Mouse (Mus musculus) forebrain, postnatal 0 days (tissue): Measurements from ENCODE around the gene Eml2. TPM values are rescaled to one million over a fixed set of nuclear protein-coding genes. Genes with fewer than 3 reads are reported as not detected.

ENCODE experiments used
- ATAC-seq: fragments of 200-750 bp; cut with Nextera tagmentation; 2 replicates; pipeline ENCODE4 v1.8.0; 2017; ENCODE audit warnings: mild to moderate bottlenecking, moderate library complexity
- DNase-seq: peaks from one replicate; pipeline ENCODE4 v3.0.0-alpha.2; 2015
- H3K27ac ChIP-seq: fragments of 300-500 bp; sonication (generic); 2 replicates; pipeline ENCODE4 v1.5.1; 2014; ENCODE audit warnings: low read depth, mild to moderate bottlenecking, antibody characterized with exemption, low read length, moderate library complexity, mixed read lengths
- H3K27me3 ChIP-seq: fragments of 300-500 bp; sonication (generic); 2 replicates; pipeline ENCODE4 v1.6.1; 2014; ENCODE audit warnings: mild to moderate bottlenecking, low read length, mixed read lengths; ENCODE audit not compliant: insufficient read depth
- H3K36me3 ChIP-seq: fragments of 300-500 bp; sonication (generic); 2 replicates; pipeline ENCODE4 v1.6.1; 2014; ENCODE audit warnings: mild to moderate bottlenecking, moderate library complexity; ENCODE audit not compliant: insufficient read depth
- H3K4me1 ChIP-seq: fragments of 300-500 bp; sonication (generic); 2 replicates; pipeline ENCODE4 v1.6.1; 2014; ENCODE audit warnings: antibody characterized with exemption; ENCODE audit not compliant: insufficient read depth
- H3K4me2 ChIP-seq: fragments of 300-500 bp; sonication (generic); 2 replicates; pipeline ENCODE4 v1.6.1; 2014; ENCODE audit warnings: low read depth, mild to moderate bottlenecking, moderate library complexity
- H3K4me3 ChIP-seq: fragments of 300-500 bp; sonication (generic); 2 replicates; pipeline ENCODE4 v1.5.1; 2014; ENCODE audit warnings: low read depth, low read length, mixed read lengths
- H3K9ac ChIP-seq: fragments of 300-500 bp; sonication (generic); 2 replicates; pipeline ENCODE4 v1.6.1; 2014; ENCODE audit warnings: mild to moderate bottlenecking
- H3K9me3 ChIP-seq: fragments of 300-500 bp; sonication (generic); 2 replicates; pipeline ENCODE4 v1.6.1; 2016; ENCODE audit warnings: low read length
- CTCF ChIP-seq: sonication (generic); IDR thresholded peaks from 2 replicates; pipeline ENCODE4 v1.5.1; 2016; ENCODE audit warnings: antibody characterized with exemption, control low read depth, low read depth
- WGBS: fragments of 180-500 bp; shearing (Covaris S2); extraction: QIAGEN DNeasy Blood & Tissue Kit; methylation state at CpG from one replicate; pipeline ENCODE4 v1.1.7; 2014; 5-methylcytosine and 5-hydroxymethylcytosine counted together
- polyA plus RNA-seq: library from polyadenylated mRNA; unstranded; fragments of >200 nt; fragmentation: Nextera tagmentation; extraction: Ambion mirVana; gene quantifications from 2 replicates; pipeline ENCODE4 v1.2.1, GENCODE M21; 2015
- total RNA-seq: library from RNA; depleted of rRNA; stranded (reverse); fragments of >200 nt; gene quantifications from 2 replicates; pipeline ENCODE4 v1.2.3, GENCODE M21; 2014

Eml2 gene
- total and polyA plus RNA-seq, 2 experiments from 2014 or later, result 9.9 to 64.8 TPM

DNA sequence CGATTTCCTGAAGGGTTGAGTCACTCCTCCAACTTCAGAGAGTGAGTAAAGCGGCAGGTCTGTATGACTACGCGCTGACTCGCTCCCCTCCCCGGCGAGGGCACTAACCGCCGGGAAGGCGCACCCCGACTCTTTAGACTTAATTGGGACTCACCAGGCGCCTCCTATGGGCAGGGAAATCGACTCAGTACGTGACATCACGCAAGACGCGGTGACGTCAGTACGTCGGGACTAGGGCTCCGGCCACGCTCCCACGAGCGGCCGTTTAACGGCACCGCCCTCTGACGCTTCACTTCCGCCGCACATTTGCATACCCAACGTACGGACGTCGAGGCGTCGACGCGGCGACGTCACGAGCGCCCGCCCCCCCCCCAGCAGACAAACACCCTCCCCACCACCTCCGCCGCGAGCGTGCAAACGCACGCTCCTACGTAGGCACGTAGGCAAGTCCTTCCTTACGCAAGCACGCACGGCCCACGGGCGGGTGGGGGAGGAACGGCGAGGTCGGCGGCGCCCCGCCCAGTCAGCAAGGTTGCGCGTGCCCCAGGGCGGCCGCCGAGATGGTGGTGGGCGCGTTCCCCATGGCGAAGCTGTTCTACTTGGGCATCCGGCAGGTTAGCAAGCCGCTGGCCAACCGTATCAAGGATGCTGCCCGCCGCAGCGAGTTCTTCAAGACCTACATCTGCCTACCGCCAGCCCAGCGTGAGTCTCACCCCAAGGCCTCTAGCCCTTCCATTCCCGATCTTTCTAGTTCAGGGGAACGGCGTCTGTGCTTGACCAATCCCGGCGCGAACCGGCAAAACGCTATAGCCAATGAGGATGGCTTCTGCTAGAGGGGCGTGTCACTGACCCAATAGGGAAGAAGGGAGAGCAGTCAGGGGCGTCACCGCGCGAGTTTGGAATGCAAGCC is 51.9 kb downstream of the Eml2 start, which contains the start of gene Opa3:
Opa3 (plus strand) TSS at position 452 of the 910 bp plus-strand sequence.
- WGBS, result 1% methylated on average over 80 of the region's 91 CpGs
- Histone ChIP-seq H3K9me3 (no peaks in the 10 kb centered on the region), H3K4me2 (peak within 1 kb of the TSS; percentile 89), H3K4me3 (peak within 1 kb of the TSS; percentile 68), H3K27ac (peak within 1 kb of the TSS; percentile 99), H3K27me3 (no peaks in the 10 kb centered on the region), H3K4me1 (peaks cover 12% of the 10 kb centered on the region), H3K36me3 (no peaks in the 10 kb centered on the region), H3K9ac (peak within 1 kb of the TSS; percentile 76)
- ATAC-seq (peak; percentile 94), DNase-seq (peak; percentile 100)
- TF ChIP-seq CTCF, result peak; percentile 80

DNA sequence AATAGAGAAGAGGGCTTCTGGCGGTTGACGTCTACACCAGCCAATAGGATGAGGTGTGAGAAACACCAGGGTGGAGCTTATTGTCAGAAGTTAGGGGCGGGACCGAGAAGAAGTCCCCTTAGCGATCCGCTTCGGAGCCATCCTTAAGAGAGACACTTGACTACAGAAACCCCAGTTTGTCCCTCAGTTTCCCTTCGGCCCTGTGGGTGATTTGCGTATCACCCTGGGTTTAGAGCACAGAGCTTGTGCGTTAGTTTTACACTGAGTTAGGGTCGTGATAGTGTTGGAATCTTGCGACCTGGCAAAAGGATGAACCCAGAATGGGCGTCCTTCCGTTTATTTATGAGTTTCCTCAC is 52.5 kb downstream of the Eml2 start:
- under 1% methylated on average over 14 of the region's 14 CpGs for WGBS
- H3K27ac ChIP-seq, result peak overlapping the region; percentile 57
- TF ChIP-seq CTCF, result no peak
- no peaks in the 10 kb centered on the region for H3K9me3 ChIP-seq
- peak overlapping the region; percentile 89 for H3K4me2 ChIP-seq
- peak overlapping the region; percentile 68 for H3K4me3 ChIP-seq
- H3K36me3 ChIP-seq, result no peaks in the 10 kb centered on the region
- peaks cover 12% of the 10 kb centered on the region for H3K4me1 ChIP-seq
- H3K27me3 ChIP-seq, result no peaks in the 10 kb centered on the region
- DNase-seq, result no peak
- ATAC-seq, result no peak
- peak overlapping the region; percentile 61 for H3K9ac ChIP-seq

DNA sequence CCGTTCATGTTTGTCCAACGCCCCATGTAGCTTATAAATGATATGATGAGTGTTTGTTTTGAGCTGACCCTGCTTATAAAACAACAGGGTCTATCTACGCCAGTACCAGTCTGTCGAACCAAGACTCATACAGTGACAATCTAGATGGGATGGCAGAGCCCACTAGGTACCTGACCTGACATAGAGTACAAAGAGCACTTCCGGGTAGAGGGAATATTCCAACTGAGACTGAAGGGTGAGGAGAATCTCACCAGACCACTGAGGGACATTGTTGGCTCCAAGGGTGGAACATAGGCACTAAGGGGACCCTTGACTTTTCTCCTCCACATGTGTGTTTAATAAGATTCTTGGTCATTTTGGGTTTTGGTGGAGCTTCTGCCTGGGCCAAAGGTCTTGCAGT is 53.2 kb downstream of the Eml2 start:
- ATAC-seq (no peak), DNase-seq (no peak)
- no peaks in the 10 kb centered on the region for H3K9me3 ChIP-seq
- no peak overlapping the region for H3K27ac ChIP-seq
- peak overlapping the region; percentile 68 for H3K4me3 ChIP-seq
- H3K4me1 ChIP-seq, result peaks cover 12% of the 10 kb centered on the region
- whole genome bisulfite sequencing, result 40% methylated on average over 5 of the region's 5 CpGs
- TF ChIP-seq CTCF, result no peak
- no peaks in the 10 kb centered on the region for H3K36me3 ChIP-seq
- peak overlapping the region; percentile 61 for H3K9ac ChIP-seq
- peak overlapping the region; percentile 89 for H3K4me2 ChIP-seq
- no peaks in the 10 kb centered on the region for H3K27me3 ChIP-seq

DNA sequence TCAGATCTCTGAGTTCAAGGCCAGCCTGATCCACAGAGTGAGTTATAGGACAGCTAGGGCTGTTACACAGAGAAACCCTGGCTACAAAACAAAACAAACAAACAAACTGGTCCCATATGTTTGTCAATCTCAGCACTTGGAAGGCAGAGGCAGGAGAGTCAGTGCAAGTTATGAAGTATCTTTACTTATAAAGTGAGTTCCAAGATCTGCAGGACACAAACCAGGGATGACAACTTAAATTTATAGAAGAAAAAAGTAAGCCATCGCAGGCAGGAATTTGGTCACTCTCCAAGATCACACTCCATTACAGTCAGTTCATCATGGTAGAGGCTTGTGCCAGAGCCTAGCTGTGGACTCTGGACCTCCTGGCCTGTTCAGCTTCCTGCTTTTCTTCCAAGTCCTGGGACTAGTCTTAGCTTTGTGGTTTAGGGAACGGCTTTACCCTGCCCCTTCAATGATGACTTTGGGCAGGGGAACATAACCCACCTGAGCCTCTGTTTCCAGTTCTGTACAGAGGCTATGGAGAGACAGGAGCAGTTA is 53.9 kb downstream of the Eml2 start:
- Histone ChIP-seq H3K4me1 (peaks cover 12% of the 10 kb centered on the region), H3K4me2 (no peak overlapping the region), H3K9ac (no peak overlapping the region; the same call in 1 of the 2 replicates), H3K9me3 (no peaks in the 10 kb centered on the region), H3K36me3 (no peaks in the 10 kb centered on the region), H3K27me3 (no peaks in the 10 kb centered on the region), H3K4me3 (no peak overlapping the region), H3K27ac (no peak overlapping the region)
- no peak for ATAC-seq
- DNase-seq, result no peak
- 100% methylated on average over 2 of the region's 2 CpGs for WGBS
- no peak for TF ChIP-seq CTCF

DNA sequence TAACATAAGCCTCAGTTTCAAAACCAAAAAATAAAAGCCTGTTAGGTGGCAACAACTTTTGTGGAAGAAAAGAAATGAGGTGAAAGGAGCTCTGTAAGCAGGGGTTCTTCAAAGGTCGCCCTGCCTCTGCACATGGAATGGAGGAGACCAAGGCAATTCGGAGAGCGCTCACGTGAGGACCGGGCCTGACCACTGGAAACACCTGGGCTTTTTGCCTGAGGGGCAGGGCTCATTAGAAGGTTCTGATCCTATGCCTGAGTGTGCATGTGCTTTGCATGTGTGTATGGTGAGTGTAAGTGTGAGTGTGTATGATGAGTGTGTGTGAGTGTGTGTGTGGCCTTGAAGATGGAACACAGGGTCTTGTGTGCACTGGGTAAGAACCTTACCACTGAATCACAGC is 54.7 kb downstream of the Eml2 start:
- Histone ChIP-seq H3K9ac (no peak overlapping the region), H3K4me3 (no peak overlapping the region), H3K4me1 (peaks cover 12% of the 10 kb centered on the region), H3K27me3 (no peaks in the 10 kb centered on the region), H3K4me2 (no peak overlapping the region), H3K36me3 (no peaks in the 10 kb centered on the region), H3K27ac (no peak overlapping the region), H3K9me3 (no peaks in the 10 kb centered on the region)
- no peak for TF ChIP-seq CTCF
- WGBS, result 95% methylated on average over 5 of the region's 5 CpGs
- no peak for DNase-seq
- ATAC-seq, result no peak

DNA sequence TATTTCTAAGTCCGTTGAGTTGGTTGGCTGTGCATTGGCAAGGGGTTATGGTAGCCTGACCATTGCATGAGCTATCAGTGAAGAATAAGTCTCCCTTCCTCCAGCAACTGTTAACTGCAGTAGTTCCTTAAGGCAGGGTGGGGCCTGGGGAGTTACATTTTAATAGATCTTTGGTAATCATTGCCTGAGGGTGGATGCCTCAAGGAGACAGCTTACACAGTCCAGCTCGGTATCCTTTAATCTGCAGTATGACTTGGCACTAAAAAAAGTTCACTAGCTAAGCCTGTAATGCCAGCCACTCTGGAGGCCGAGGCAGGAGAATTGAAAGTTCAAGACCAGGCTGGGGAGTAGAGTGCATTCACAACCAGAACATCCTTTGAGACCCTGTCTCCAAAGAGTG is 55.6 kb downstream of the Eml2 start:
- ATAC-seq (no peak), DNase-seq (no peak)
- Histone ChIP-seq H3K9me3 (no peaks in the 10 kb centered on the region), H3K4me3 (no peak overlapping the region), H3K36me3 (no peaks in the 10 kb centered on the region), H3K4me2 (no peak overlapping the region), H3K27me3 (no peaks in the 10 kb centered on the region), H3K9ac (no peak overlapping the region), H3K27ac (no peak overlapping the region), H3K4me1 (peaks cover 10% of the 10 kb centered on the region)
- no peak for TF ChIP-seq CTCF
- 97% methylated on average over 3 of the region's 3 CpGs for WGBS

DNA sequence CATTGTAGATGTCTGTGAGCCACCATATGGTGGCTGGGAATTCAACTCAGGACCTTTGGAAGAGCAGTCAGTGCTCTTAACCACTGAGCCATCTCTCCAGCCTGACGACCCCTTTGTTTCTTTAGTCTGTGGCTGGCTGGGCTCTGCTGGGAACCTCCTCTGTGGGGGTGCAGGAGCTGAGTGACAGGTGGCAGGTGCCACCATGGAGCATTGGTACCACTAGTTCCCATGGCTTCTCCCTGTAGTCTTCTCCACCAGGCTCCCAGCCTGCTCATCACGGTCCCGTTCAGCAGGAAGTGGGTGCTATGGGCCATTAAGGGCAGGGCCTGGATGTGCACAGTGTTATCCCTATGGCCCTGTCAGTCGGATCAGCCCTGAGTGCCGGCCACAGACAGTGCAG is 58.4 kb downstream of the Eml2 start:
- no peaks in the 10 kb centered on the region for H3K9me3 ChIP-seq
- no peak overlapping the region for H3K9ac ChIP-seq
- H3K4me3 ChIP-seq, result no peak overlapping the region
- no peak overlapping the region for H3K4me2 ChIP-seq
- TF ChIP-seq CTCF, result no peak
- WGBS, result 84% methylated on average over 5 of the region's 5 CpGs
- H3K4me1 ChIP-seq, result peaks cover 2% of the 10 kb centered on the region; the same call in 1 of the 2 replicates
- no peaks in the 10 kb centered on the region for H3K27me3 ChIP-seq
- H3K27ac ChIP-seq, result no peak overlapping the region
- H3K36me3 ChIP-seq, result no peaks in the 10 kb centered on the region
- ATAC-seq (no peak), DNase-seq (no peak)
